Mouse (Mus musculus): Measurements from ENCODE around the gene Rgs6.
A peak's percentile ranks its signal among the peaks of the same experiment; 100 is the strongest.

Gene Rgs6

GRCm38 (mm10) chr12:82756756-82757155, 168.7 kb downstream of the Rgs6 start:
- no peak for DNase-seq (ENCODE audit: low read depth, low spot score)

DNA sequence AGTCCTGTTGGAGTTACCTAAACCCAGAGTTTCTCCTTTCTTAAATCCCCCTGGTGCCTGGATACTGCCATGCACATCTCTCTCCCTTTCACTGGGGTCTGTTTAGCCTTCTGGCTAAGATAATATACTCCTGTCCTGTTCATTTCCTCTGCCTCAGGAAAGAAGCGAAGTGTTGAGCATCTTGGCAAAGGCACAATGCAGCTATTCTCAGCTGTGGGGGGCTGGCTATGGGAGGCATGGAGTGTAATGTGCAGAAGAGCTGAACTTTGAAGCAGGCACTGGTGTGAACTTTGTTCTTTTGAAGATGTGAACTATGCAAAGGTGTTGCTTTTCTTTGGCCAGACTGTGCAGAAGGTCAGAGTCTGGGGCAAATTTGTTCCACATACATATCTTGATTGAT, 169.3 kb downstream of the Rgs6 start:
- DNase-seq (ENCODE audit: low read depth, low spot score), result no peak

GRCm38 (mm10) chr12:82762046-82762445, 174.0 kb downstream of the Rgs6 start:
- no peak for DNase-seq (ENCODE audit: low read depth, low spot score)

GRCm38 (mm10) chr12:82768726-82769125, 180.6 kb downstream of the Rgs6 start:
- DNase-seq (ENCODE audit: low read depth, low spot score), result no peak

DNA sequence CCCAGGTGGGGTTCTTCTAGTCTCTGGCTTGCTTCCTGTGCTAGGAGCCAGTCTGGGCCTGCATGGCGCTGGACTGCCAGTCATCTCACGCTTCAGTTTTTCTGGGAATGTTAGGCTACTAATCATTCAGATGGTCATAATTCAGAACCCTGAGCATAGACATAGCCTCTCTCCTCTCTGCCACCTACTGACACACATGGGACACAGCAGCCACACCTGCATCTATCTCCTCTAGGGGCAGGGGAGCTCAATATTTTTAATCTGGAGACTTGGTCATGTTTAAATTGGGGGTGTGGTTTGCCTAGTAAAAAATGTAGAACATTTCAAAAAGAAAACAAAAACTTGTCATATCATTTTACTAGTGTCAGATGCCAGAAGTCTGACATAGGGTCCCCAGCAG, 184.1 kb downstream of the Rgs6 start:
- DNase-seq (ENCODE audit: low read depth, low spot score), result no peak

- no peak for DNase-seq (ENCODE audit: low read depth, low spot score)
These were observed 186.5 kb downstream of the Rgs6 start for GRCm38 (mm10) chr12:82774576-82774975.

- DNase-seq (ENCODE audit: low read depth, low spot score), result no peak
These were observed 188.6 kb downstream of the Rgs6 start for GRCm38 (mm10) chr12:82776686-82777085.

DNA sequence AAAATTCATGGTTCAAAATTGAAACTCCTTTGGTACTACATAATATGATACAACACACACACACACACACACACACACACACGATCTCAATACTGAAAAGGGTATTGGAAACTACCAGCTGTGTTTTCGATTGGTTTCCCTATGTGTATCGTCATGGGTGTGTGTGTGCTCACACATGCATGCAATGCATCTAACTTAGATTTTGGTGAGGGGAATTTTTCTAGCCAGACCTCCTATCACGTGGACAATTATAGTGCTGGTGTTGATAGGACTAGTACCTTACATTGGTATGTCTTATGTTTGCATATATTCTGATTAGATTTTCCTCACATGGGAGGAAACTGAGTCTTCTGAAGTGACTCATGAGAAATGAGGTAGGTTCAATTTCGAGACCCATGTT, 192.8 kb downstream of the Rgs6 start:
- DNase-seq (ENCODE audit: low read depth, low spot score), result no peak

DNA sequence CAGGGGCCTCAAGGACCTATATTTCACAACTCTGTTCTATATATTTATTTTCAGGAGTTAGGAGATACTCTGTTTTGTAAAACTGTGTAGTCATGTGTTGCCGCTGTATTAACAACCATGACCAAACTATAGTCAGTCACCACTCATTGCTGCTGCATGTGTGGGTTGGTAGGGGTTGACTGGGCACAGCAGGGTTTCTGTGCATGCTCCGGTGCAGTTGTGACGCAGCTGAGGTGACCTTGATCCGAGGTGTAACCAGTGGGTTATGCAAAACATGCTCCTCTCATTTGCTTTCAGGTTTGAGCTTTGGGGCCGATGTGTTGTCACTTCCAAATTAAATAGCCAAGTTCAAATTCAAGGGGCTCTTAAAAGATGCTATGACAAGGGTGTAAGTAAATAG, 193.3 kb downstream of the Rgs6 start:
- DNase-seq (ENCODE audit: low read depth, low spot score), result no peak

- DNase-seq (ENCODE audit: low read depth, low spot score), result no peak
These were observed 204.0 kb downstream of the Rgs6 start for GRCm38 (mm10) chr12:82792122-82792521.

DNA sequence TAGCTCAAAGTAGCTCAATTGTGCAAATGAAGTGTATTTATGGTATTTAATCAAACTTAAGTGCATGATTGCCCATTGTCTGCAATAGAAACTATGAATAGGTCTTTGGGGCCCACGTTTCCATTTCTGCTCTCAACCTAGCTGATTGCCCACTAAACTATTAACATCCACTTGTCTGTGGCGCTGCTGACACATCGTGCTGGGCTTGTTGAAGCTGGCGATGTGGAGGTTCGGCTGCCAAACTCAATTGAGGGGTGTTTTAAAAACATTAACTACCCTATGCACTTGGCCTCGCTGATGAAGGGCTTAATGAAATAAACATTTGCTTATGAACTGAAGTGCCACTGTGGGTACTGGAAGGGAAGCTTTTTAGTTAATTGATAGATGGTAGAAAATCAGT, 211.8 kb downstream of the Rgs6 start:
- DNase-seq (ENCODE audit: low read depth, low spot score), result no peak

- no peak for DNase-seq (ENCODE audit: low read depth, low spot score)
These were observed 213.6 kb downstream of the Rgs6 start for GRCm38 (mm10) chr12:82801736-82802135.

GRCm38 (mm10) chr12:82802711-82803110, 214.6 kb downstream of the Rgs6 start:
- DNase-seq (ENCODE audit: low read depth, low spot score), result no peak

DNA sequence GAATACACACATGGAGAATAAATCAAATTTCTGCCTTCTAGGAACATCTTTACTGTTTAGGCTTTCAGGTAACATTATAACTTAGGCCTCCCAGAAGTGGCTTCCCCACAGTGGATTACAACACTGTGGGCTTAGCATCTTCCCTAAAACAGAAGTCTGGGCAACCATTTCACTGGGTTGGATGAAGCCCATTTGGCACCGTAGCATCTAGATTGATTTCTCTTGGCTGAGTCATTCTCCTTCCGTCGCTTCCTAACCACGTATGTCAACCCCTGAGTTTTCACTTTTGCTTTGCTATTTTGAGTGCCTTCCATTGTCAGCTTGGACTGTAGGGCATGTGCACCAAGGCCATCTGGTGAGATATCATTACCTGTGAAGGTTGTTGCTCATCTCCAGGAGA, 217.1 kb downstream of the Rgs6 start:
- DNase-seq (ENCODE audit: low read depth, low spot score), result no peak

- no peak for DNase-seq (ENCODE audit: low read depth, low spot score)
These were observed 222.5 kb downstream of the Rgs6 start for GRCm38 (mm10) chr12:82810631-82811030.

- DNase-seq (ENCODE audit: low read depth, low spot score), result no peak
These were observed 227.9 kb downstream of the Rgs6 start for GRCm38 (mm10) chr12:82815982-82816381.

- no peak for DNase-seq (ENCODE audit: low read depth, low spot score)
These were observed 231.2 kb downstream of the Rgs6 start for GRCm38 (mm10) chr12:82819328-82819727.

DNA sequence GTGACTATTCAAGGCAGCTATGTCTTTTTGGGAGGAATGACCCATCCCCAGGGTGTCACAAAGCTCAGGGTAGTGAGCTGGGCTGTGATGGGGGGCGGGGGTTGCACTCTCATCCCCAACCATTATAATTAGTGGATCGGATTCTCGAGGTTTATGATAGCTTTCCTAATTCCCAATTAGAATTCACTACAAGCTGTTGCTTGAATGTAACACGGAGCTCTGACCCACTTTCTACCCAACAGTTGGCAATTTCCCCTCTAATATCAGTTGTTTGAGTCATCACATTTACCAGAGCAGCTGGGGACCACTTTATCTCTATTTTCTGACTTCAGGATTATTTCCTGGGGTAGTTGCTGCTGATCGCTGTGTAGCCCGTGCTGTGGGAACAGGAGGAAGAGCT, 231.9 kb downstream of the Rgs6 start:
- no peak for DNase-seq (ENCODE audit: low read depth, low spot score)

GRCm38 (mm10) chr12:82822821-82823620, 234.9 kb downstream of the Rgs6 start:
- peak; percentile 10 for DNase-seq (ENCODE audit: low read depth, low spot score)

DNA sequence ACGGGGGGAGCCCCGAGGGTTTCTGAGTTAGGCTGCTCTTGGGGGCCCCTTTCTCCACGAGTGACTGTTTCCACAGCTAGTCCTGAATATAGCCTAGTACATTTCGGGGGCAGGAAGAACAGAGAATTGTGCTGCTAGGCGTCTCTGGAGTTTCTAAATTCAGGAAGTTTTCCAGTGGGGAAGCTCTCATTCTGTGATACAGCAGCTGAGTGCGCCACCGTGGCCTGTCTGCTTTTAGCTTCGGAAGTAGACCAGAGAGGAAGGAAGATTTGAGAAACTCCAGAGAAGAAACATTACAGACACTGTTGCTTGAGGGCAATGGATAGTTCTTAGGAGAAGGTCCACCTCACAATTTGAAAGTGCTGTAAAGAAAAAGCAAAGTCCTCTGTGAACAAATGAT, 242.2 kb downstream of the Rgs6 start:
- DNase-seq (ENCODE audit: low read depth, low spot score), result no peak

DNA sequence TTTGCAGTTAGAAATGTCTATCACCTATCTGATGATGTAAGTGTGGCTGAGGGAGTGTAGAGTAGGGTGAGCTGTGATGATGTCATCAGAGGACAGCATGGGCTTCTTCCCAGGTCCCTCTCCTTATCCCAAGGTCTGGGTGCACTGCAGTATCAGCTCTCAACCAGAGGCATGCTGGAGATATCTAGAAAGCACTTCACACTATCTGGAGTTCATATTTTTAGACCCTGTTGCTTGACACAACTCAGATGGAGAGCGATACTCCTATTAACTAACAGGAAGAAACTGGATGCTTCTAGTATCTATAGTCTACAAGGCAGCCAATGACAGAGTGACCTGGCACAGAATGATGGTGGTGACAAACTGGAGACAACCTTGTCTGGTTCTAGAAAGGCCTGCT, 250.5 kb downstream of the Rgs6 start:
- DNase-seq (ENCODE audit: low read depth, low spot score), result no peak

DNA sequence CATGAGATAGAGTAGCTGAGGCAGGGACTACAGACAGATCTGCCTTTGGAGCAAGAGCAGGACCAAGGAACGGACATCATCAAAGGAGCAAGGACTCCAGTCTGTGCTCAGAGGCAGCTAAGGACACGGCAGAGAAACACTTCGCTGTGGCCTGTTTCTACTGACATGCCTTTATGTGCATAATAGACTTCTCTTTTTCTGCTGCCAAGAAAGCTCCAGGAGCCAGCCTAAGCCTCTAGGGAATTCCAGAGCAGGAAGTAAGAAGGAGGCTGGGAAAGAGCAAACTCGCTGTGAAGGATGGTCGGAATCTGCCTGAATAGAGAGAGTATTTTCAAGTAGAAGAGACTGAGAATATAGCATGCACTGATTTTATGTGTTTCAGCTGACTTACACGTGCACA, 253.5 kb downstream of the Rgs6 start:
- peak; percentile 35 for DNase-seq (ENCODE audit: low read depth, low spot score)

GRCm38 (mm10) chr12:82848304-82848872, 260.3 kb downstream of the Rgs6 start:
- no peak for DNase-seq (ENCODE audit: low read depth, low spot score)

GRCm38 (mm10) chr12:82854902-82855301, 266.8 kb downstream of the Rgs6 start:
- no peak for DNase-seq (ENCODE audit: low read depth, low spot score)
